Mouse (Mus musculus) small intestine, adult 2 months (tissue): ENCODE data around the gene Rap2a.

Source experiments
- CTCF ChIP-seq: fragments of 200-500 bp; IDR thresholded peaks from 2 replicates; pipeline ENCODE4 v1.5.1; 2012; ENCODE audit warnings: low read depth, mild to moderate bottlenecking, control low read depth, inconsistent platforms, low read length, moderate library complexity, mixed read lengths; ENCODE audit not compliant: insufficient replicate concordance, insufficient read length; ENCODE audit errors: extremely low read depth
- POLR2A ChIP-seq: fragments of 200-500 bp; IDR thresholded peaks from 2 replicates; pipeline ENCODE4 v1.6.1; 2012; ENCODE audit warnings: low read depth, mild to moderate bottlenecking, control low read depth, inconsistent platforms, low read length, moderate library complexity

DNA sequence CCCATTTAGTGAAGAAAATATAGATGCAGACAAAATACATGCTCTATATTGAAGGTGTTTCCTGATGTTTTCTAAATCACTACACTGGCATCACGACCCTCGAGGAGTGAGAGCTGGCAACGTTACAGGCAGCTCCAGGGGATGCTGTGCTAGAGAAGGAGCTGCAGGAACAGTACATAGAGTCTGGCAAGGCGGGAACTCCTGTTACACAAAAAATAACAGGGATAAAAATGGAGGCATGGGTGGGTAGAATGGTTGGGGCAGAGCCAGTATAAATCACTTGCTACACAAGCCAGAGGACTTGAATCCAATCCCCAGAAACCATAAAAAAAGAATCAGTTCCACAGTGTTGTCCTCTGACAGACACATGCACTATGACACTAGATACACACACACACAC lies 37.0 kb upstream of the Rap2a start:
- TF ChIP-seq CTCF (no peak), POLR2A (no peak)
